Mouse (Mus musculus) lung, postnatal 0 days (tissue): ENCODE measurements at regions not wholly inside any gene's neighbourhood (a gene's known extent, or its start where the extent isn't known, plus 50 kb on each side); places are given as distances from the start of the nearest gene placed in this dataset.

Experiments
- ATAC-seq: fragments of 200-750 bp; cut with Nextera tagmentation; 2 replicates; pipeline ENCODE4 v1.8.0; 2017; ENCODE audit warnings: moderate library complexity
- DNase-seq: peaks from one replicate; pipeline ENCODE4 v3.0.0-alpha.2; 2016; ENCODE audit warnings: low spot score
- H3K27ac ChIP-seq: fragments of 300-500 bp; sonication (generic); 2 replicates; pipeline ENCODE4 v1.5.1; 2014; ENCODE audit warnings: antibody characterized with exemption, mild to moderate bottlenecking, low read length, mixed read lengths
- H3K27me3 ChIP-seq: fragments of 300-500 bp; sonication (generic); replicated peaks from 2 replicates; pipeline ENCODE4 v1.6.1; 2014; ENCODE audit warnings: low read length, mixed read lengths; ENCODE audit not compliant: insufficient read depth
- H3K36me3 ChIP-seq: fragments of 300-500 bp; sonication (generic); 2 replicates; pipeline ENCODE4 v1.6.1; 2014; ENCODE audit warnings: low read length, mixed read lengths; ENCODE audit not compliant: insufficient read depth
- H3K4me1 ChIP-seq: fragments of 300-500 bp; sonication (generic); 2 replicates; pipeline ENCODE4 v1.6.1; 2014; ENCODE audit warnings: antibody characterized with exemption, low read depth, low read length, mixed read lengths; ENCODE audit not compliant: insufficient read depth
- H3K4me2 ChIP-seq: fragments of 300-500 bp; sonication (generic); replicated peaks from 2 replicates; pipeline ENCODE4 v1.6.1; 2014; ENCODE audit warnings: low read depth, mild to moderate bottlenecking, low read length, moderate library complexity, mixed read lengths
- H3K4me3 ChIP-seq: fragments of 300-500 bp; sonication (generic); 2 replicates; pipeline ENCODE4 v1.5.1; 2014; ENCODE audit warnings: low read depth, low read length
- H3K9ac ChIP-seq: fragments of 300-500 bp; sonication (generic); replicated peaks from 2 replicates; pipeline ENCODE4 v1.6.1; 2014; ENCODE audit warnings: low read depth, mild to moderate bottlenecking
- H3K9me3 ChIP-seq: fragments of 300-500 bp; sonication (generic); 2 replicates; pipeline ENCODE4 v1.6.1; 2016; ENCODE audit warnings: low read length, mixed read lengths
- CTCF ChIP-seq: IDR thresholded peaks from 2 replicates; pipeline ENCODE4 v1.5.1; 2016; ENCODE audit warnings: antibody characterized with exemption, mild to moderate bottlenecking
- EP300 ChIP-seq: IDR thresholded peaks from 2 replicates; pipeline ENCODE4 v1.6.1; 2016; ENCODE audit warnings: antibody characterized with exemption, mild to moderate bottlenecking, control low read depth
- WGBS: fragments of 180-500 bp; shearing (Covaris S2); extraction: QIAGEN DNeasy Blood & Tissue Kit; methylation state at CpG from one replicate; pipeline ENCODE4 v1.1.7; 2014; 5-methylcytosine and 5-hydroxymethylcytosine counted together

DNA sequence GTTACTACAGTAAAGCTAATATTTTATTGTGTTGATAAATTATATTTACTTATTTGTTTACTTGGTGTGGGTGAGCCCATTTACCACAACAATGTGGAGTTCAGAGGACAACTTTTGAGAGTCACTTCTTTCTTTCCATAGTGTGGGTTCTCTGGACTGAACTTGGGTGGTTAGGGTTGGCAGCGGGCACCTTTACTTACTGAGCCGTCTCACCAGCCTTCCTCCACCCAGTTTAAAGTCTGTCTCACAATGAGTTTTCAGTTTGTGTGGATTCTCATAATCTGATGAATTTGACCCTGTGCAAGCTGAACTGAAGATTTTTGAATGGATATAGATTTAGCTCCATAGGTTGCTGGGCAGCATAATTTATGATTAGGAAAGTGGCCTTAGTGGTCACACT lies 53.5 kb upstream of the Pth start:
- Histone ChIP-seq H3K9ac (no peak overlapping the region), H3K27me3 (no peaks in the 10 kb centered on the region), H3K4me1 (no peaks in the 10 kb centered on the region), H3K9me3 (no peaks in the 10 kb centered on the region), H3K4me2 (no peak overlapping the region), H3K4me3 (no peak overlapping the region), H3K27ac (no peak overlapping the region), H3K36me3 (no peaks in the 10 kb centered on the region)
- WGBS = 89% methylated on average over 2 of the region's 2 CpGs
- TF ChIP-seq EP300 = no peak
- TF ChIP-seq CTCF = no peak
- ATAC-seq (no peak), DNase-seq (no peak)

GRCm38 (mm10) chr7:113443566-113443965 lies 55.2 kb upstream of the Pth start:
- Histone ChIP-seq H3K4me3 (no peak overlapping the region), H3K4me2 (no peak overlapping the region), H3K36me3 (no peaks in the 10 kb centered on the region), H3K4me1 (no peaks in the 10 kb centered on the region), H3K27me3 (no peaks in the 10 kb centered on the region), H3K27ac (no peak overlapping the region), H3K9me3 (no peaks in the 10 kb centered on the region), H3K9ac (no peak overlapping the region)
- 49% methylated on average over 3 of the region's 3 CpGs for WGBS
- ATAC-seq (no peak), DNase-seq (peak; percentile 37)
- no peak for TF ChIP-seq EP300
- no peak for TF ChIP-seq CTCF

DNA sequence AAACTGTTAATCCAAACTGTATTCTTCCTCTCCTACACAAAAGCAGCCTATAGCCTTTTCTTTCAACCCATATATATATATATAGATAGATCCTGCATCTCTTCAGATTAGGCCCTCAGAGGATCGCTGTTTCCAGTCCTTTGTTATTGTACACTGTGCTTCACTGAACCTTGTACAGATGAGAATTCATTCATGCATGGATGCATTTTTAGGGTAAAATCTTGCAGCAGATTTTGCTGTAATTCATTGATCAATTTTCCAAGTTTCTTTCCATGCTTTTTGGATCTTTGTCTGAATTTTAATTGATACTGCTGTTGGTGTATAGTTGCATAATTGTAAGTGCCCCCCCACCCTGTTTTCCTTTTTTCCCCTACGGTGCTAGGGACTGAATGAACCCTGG lies 56.6 kb upstream of the Pth start:
- H3K4me2 ChIP-seq = no peak overlapping the region
- TF ChIP-seq EP300 = no peak
- H3K9ac ChIP-seq = no peak overlapping the region
- no peaks in the 10 kb centered on the region for H3K36me3 ChIP-seq
- no peak overlapping the region for H3K27ac ChIP-seq
- WGBS = 78% methylated on average over 2 of the region's 2 CpGs
- no peak overlapping the region for H3K4me3 ChIP-seq
- DNase-seq (no peak), ATAC-seq (no peak)
- no peaks in the 10 kb centered on the region for H3K9me3 ChIP-seq
- no peaks in the 10 kb centered on the region for H3K4me1 ChIP-seq
- H3K27me3 ChIP-seq = no peaks in the 10 kb centered on the region

DNA sequence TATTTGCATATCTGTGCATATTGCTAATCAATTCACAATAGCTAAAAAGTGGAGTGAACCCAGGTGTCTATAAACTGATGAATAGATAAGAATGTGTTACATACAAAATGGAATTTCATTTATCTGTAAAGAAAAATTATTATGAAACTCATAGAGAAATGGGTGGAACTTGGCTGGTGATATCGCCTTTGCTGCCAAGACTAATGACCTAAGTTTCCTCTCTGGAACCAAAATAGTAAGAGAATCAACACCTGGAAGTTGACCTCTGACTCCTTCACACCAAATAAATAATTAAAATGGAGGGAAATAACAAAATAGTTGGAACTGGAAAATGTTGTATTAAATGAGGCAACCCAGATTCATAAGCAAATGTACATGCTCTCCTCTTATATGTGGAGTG lies 53.2 kb upstream of the Far1 start:
- TF ChIP-seq CTCF (no peak), EP300 (no peak)
- ATAC-seq (no peak), DNase-seq (peak; percentile 6)
- Histone ChIP-seq H3K9me3 (no peaks in the 10 kb centered on the region), H3K27ac (no peak overlapping the region), H3K4me3 (no peak overlapping the region), H3K27me3 (no peaks in the 10 kb centered on the region), H3K4me1 (no peaks in the 10 kb centered on the region), H3K36me3 (no peaks in the 10 kb centered on the region), H3K9ac (no peak overlapping the region), H3K4me2 (no peak overlapping the region)
- WGBS = 55% methylated on average over 1 of the region's 1 CpGs

DNA sequence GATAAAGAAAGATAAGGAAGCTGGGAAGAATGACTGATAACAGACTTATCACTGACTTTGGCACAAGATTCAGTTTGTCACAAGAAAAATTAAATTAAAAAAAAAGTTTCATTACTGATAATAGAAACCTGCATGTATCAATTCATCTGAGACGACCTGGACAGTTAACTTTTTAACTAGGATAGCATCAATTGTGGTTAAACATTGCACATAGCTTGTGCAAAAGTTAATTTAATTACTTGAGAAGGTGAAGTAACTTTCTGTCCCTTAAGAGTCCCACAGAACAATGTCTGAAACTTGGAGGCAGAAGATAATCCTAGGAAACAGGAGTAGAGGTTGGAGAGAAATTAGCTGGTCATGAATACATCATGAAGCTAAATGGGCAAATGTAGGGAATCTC lies 51.3 kb upstream of the Far1 start:
- 51% methylated on average over 1 of the region's 1 CpGs for WGBS
- H3K4me1 ChIP-seq = no peaks in the 10 kb centered on the region
- no peak overlapping the region for H3K27ac ChIP-seq
- no peak overlapping the region for H3K9ac ChIP-seq
- no peak overlapping the region for H3K4me2 ChIP-seq
- no peak for TF ChIP-seq EP300
- TF ChIP-seq CTCF = no peak
- ATAC-seq = no peak
- no peaks in the 10 kb centered on the region for H3K27me3 ChIP-seq
- no peaks in the 10 kb centered on the region for H3K36me3 ChIP-seq
- DNase-seq = no peak
- H3K4me3 ChIP-seq = no peak overlapping the region
- H3K9me3 ChIP-seq = no peaks in the 10 kb centered on the region
